Mouse (Mus musculus) layer of hippocampus, adult 2 months (tissue): ENCODE measurements around the gene B3gnt2. TPM values are rescaled to one million over a fixed set of nuclear protein-coding genes. Genes with fewer than 3 reads are reported as not detected.

Experiments used
- DNase-seq, 2 experiments: peaks; one replicate each; pipeline ENCODE4 v3.0.0; 2022; ENCODE audit warnings: low spot score in 2 of 2
- H3K27ac ChIP-seq: fragments of 200-600 bp; 2 replicates; pipeline ENCODE4 v1.8.1; 2022
- H3K4me3 ChIP-seq: fragments of 200-600 bp; 2 replicates; pipeline ENCODE4 v1.8.1; 2022; ENCODE audit warnings: mild to moderate bottlenecking
- CTCF ChIP-seq: fragments of 200-600 bp; conservative IDR thresholded peaks from 2 replicates; pipeline ENCODE4 v1.8.1; 2022; ENCODE audit warnings: antibody characterized with exemption, mild to moderate bottlenecking, moderate library complexity
- total RNA-seq, 2 experiments: library from RNA; stranded (reverse); gene quantifications; 2 replicates each; pipeline ENCODE4 v1.2.3; 2021

B3gnt2 gene
- total RNA-seq, 2 experiments from 2014 or later, result 12.8 to 18.3 TPM

DNA sequence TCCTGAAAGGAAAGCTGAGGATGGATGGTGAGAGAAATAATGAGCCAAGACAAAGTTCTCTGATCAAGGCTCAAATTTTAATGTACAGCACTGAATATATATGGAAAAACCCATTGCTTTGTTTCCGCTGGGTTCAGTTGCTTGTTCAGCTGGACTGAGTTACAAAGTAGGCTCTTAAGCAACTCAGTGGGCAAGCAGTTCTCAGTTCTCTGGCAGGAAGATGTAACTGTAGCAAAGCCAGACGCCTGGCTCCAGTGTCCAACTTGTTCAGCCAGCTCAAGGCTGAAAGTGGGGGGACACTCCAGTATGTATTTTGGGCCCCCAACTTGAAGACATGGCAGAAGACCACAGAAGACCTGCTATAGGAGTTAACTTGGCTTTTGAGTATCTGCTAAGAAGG is 72.9 kb downstream of the B3gnt2 start:
- H3K27ac ChIP-seq, result no peak overlapping the region
- no peak for DNase-seq
- no peak for TF ChIP-seq CTCF
- no peak overlapping the region for H3K4me3 ChIP-seq

DNA sequence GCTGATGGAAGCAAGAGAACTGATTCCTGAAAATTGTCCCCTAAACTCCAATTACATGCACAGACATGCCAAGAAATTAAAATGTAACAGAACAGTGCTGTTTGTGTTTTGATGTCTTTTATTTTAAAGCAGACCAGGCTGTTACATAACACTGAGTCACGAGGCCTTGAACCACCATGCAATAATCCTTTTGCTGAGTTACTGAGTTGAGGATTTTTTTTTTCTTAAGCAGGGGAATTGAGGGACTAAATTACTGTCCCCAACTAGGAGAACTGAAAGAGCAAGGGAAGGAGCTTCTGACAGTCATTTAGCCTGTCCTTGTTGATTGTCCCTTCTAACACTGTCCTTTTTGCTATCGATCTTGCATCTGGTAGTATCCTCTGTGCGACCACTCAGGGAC is 76.3 kb downstream of the B3gnt2 start:
- TF ChIP-seq CTCF, result no peak
- Histone ChIP-seq H3K4me3 (no peak overlapping the region), H3K27ac (no peak overlapping the region)
- no peak for DNase-seq

DNA sequence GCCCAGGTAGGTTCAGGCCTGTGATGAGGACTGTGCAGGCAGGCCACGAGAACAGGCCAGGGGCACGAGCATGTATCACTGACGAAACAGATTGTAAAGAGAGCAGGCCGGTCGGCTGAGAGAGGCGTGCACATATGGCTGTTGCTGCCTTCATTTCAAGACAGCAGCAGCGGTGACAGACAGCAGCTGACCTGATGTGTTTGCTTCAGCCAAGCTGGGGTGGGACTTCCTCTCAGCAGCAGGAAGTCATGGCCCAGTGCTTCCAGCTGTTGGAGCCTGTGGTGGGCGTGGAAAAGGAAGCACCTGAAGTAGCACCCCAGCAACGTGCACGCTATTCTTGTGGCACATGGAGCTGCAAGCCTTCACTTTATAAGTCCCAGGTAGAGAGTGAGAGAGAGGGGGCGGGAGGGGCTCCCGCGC is 78.0 kb downstream of the B3gnt2 start:
- no peak overlapping the region for H3K4me3 ChIP-seq
- H3K27ac ChIP-seq, result no peak overlapping the region
- no peak for TF ChIP-seq CTCF
- no peak for DNase-seq

DNA sequence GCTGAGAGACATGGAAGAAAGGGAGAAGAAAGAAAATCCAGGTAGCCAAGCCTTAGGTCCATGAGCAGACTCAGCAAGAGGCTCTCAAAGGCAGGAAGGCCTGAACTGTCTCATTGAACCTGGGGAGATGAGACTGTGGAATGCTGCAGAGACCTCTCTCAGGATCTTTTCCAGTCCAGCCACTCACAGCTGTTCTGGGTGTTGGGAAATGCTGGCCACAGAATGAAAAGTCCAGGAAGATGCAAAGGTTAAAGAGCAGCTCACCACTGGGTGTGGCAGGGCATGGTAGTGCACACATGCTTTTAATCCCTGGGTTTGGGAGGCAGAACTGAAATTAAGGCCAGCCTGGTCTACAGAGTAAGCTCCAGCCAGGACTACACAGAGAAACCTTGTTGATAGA is 79.6 kb downstream of the B3gnt2 start:
- no peak for TF ChIP-seq CTCF
- no peak overlapping the region for H3K27ac ChIP-seq
- H3K4me3 ChIP-seq, result no peak overlapping the region
- no peak for DNase-seq

DNA sequence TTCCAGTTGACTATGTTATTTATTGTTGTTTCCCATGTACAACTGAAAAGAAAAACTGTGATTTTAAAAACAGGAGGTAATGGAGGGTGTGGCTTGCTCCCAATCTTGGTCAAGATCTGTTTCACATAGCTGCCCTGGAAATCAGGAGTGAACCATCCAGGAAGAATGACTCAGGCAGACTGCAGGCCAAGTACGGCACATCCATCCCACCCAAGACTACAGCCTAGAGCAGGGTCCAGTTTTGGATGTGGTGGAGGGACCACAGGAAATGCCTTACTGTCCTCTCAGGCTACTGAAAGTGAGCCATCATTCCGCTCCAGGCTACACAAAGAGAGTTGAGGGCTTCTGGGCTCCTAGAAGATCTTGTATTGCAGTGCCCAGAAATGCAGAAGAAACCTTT is 80.0 kb downstream of the B3gnt2 start:
- Histone ChIP-seq H3K27ac (no peak overlapping the region), H3K4me3 (no peak overlapping the region)
- DNase-seq, result no peak
- no peak for TF ChIP-seq CTCF

DNA sequence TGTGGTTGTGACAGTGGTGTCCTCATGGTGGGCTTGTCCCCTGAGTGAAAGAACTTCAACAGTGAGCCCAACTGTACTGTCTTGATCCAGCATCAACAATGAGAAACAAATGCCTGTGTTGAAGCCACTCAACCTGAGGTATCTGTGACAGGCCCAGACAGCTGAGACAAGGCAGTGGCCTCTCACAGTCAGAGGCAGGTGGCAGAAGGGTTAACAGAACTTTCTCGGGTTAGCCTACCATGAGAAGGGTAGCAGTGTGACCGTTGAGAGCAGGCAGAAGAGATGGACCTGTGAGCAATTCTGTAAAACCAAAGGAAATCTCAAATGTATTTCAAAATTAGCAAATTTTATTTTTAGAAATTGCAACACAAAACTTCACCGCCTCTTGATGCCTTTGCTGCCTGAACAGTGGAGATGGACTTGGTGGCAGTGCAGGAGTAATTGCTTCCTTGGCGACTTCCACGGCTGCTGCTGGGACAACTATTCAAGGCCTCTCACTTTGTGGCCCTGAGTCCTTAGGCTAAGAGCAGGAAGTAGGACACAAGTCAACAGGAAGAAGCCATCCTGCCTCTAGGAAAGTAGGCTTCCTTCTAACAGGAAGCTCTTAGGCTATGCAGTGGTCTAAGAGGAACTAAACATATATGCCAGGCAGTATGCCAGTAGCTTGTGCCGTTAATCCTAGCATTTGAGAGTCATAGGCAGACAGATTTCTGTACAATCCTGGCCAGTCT is 80.8 kb downstream of the B3gnt2 start:
- Histone ChIP-seq H3K27ac (no peak overlapping the region), H3K4me3 (no peak overlapping the region)
- TF ChIP-seq CTCF, result no peak
- DNase-seq, result no peak

DNA sequence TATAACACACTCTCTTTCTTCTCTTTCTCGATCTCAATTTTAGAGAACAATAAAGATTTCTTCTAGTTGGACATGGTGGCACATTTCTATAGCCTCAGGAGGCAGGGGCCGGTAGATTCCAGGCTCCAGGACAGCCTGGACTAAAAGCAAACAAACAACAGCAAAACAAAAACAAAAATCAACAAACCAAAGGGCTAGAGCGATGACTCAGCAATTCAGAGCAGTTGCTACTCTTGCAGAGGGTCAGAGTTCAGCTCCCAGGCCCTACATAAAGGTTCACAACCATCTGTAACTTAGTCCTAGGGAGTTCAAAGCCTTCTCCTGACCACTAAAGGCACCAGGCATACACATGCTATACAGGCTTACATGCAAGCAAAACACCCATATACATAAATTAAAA is 82.2 kb downstream of the B3gnt2 start:
- DNase-seq, result no peak
- no peak for TF ChIP-seq CTCF
- Histone ChIP-seq H3K4me3 (no peak overlapping the region), H3K27ac (no peak overlapping the region)

DNA sequence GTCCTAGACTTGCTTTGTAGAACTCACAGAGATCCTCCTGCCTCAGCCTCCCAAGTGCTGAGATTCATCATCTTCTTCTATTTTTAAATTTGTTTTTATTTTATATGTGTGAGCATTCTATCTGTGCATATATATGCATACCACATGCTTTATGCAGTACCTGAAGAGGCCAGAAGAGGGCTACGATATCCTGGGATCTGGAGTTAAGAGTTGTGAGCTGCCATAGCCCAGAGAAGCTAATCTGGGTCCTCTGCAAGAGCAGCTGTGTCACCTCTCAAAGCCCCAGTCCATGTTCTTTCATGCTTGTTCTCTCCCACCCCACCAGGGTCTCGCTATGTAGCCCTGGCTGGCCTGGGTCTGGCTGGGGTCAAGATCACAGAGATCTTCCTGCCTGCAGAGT is 83.2 kb downstream of the B3gnt2 start:
- no peak for DNase-seq
- TF ChIP-seq CTCF, result peak; percentile 59
- Histone ChIP-seq H3K27ac (no peak overlapping the region), H3K4me3 (no peak overlapping the region)

DNA sequence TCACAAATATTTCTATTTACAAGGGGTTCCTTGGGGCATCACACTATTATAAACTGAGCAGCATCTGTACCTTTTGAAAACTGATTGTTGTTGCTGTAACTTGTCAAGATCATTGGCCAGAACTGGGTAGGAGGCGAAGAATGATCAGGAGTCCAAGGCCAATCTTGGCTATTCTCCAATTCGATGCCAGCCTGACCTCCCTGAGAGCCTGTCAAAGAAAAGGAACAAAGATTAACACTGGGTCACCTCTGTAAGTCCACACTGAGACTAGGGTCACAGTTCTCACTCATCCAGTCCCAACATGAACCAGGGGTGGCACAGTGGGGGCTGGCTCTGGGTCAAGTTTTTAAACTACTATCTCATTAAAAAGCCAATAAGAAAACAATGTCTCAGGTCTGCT is 85.9 kb downstream of the B3gnt2 start:
- no peak for DNase-seq
- Histone ChIP-seq H3K4me3 (no peak overlapping the region), H3K27ac (no peak overlapping the region)
- no peak for TF ChIP-seq CTCF

DNA sequence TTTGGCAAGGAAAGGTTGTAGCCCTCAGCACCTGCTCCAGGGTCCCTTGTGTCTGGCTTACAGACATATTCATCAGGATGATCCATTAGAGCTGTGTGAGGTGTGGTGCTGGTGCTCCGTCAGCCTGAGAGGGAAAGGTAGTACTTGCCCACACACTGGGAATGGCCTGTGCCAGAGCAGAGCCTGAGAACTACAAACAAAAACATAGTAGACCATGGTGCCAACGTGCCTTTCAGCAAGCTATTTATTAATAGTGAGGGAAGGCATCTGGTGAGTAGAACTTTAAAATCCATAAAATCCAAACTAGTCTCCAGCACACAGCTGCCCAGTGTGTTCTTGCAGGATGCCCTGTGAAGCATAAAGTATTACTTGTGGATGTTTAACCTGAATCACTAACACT is 94.5 kb downstream of the B3gnt2 start:
- no peak for TF ChIP-seq CTCF
- DNase-seq, result no peak
- Histone ChIP-seq H3K27ac (no peak overlapping the region), H3K4me3 (no peak overlapping the region)

DNA sequence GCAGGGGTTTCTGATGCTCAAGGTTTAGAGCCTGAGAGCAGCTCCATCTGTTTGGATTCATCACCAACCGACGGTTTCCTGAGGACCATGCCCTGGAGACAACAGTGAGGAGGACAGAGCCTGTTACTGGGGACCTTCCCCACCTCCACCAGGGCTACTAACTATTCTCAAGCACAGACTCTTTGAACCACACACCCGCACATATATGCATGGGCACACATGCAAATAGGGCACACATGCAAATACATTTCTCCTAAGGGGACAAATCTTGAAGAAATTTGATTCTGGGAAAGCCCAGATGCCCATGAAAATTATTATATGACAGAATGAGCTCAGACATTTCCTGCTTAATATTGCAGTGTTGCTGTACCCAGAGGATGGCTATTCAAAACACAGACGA is 95.3 kb downstream of the B3gnt2 start:
- no peak overlapping the region for H3K27ac ChIP-seq
- no peak for DNase-seq

DNA sequence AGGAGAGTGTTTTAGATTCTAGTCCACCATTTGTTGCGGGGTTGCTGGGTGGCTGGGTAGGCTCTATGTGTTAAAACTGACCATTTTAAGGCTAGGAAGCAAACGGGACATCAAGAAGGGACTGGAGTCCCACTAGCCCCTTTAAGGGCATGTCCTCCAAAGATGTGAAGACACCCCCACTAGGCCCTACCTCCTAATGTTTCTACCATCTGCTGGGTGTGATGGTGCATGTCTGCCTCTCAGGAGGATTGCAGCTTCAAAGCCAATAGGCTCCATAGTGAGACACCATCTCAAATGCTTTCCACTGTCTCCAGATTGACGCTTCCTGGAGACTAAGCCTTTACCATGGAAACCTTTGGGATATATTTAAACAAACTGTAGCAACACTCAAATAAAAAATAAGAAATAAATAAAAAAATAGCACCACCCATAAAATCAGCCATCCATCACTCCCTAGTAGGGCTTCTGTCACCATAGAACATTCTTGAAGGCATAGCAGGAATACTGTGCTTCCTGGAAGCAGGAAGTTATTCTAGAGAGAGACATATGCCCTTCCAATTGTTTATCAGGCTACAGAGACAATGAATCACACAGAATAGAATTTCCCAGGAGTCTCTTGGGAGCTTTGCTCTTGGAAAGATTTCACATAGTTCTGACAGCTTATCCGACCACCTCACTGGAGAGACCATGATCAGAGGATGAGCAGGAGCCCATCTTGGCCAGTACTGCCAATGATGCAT is 97.0 kb downstream of the B3gnt2 start:
- no peak for TF ChIP-seq CTCF
- peak overlapping the region; percentile 16; the same call in 1 of the 2 replicates for H3K27ac ChIP-seq
- no peak overlapping the region for H3K4me3 ChIP-seq
- DNase-seq, result no peak

More for the DNA sequence above, 95.3 kb downstream of the B3gnt2 start:
- TF ChIP-seq CTCF, result no peak
- no peak overlapping the region for H3K4me3 ChIP-seq

DNA sequence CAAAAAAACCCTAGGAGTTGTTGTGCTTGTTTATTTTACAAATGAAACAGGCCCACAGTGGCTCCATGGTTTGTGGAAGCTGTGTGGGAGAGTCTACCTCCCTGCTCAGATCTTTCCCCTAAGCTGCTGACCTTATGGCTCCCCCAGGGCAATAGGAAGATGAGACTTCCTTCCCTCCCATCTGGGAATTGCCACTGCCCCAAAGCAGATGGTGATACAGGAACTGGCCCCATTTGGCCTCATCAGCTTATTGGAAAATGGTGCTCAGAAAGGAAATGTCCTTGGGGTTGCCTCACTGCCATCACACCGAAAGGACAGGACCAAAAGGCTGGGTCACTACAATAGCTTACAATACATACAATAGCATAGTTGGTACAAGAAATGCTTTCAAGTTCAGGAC is 97.7 kb downstream of the B3gnt2 start:
- H3K27ac ChIP-seq, result no peak overlapping the region
- H3K4me3 ChIP-seq, result no peak overlapping the region
- no peak for TF ChIP-seq CTCF
- no peak for DNase-seq

DNA sequence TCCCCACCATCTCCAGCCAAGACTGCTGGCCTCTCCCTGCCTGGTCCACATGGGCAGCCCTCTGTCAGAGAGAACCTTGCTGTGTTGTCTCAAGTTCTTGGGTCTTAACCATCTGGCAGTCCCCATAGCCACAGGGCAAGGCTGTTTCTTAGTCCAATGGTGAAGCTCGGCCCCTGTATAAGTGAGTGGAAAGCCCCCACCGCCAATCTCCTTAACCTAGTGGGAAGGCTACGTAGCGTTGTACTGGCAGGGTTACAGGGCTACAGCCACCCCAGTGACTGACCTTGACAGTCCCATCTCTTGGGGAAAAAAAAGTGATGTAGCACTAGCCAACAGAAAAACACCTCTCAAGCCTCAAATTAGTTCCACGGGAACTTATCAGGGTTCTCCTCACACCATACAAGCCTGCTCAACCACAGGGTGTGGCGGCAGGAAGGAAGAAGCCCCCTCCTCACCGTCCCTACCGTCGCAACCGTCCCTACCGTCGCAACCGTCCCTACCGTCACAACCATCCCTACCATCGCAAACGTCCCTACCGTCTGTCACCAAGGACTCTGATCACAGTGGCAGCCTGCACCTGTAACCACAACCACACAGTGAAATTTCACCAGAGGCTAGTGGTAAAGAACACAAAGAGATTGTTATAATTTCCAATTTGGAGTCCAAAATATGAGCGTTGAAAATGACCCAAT is 98.4 kb downstream of the B3gnt2 start:
- no peak overlapping the region for H3K4me3 ChIP-seq
- DNase-seq, result no peak
- H3K27ac ChIP-seq, result no peak overlapping the region
- no peak for TF ChIP-seq CTCF
